Mouse (Mus musculus) megakaryocyte progenitor cell, adult 5-6 weeks (primary cell): ENCODE measurements around the gene Exd2. TPM values are rescaled to one million over a fixed set of nuclear protein-coding genes. Genes with fewer than 3 reads are reported as not detected.
A peak's percentile ranks its signal among the peaks of the same experiment; 100 is the strongest.
"Not testable (repeated sequence)": the region's sequence is repeated elsewhere in the genome, so short reads cannot be mapped to it uniquely, and the experiment has no call there.

ENCODE experiments used
- ATAC-seq: replicated peaks from 2 replicates; pipeline ENCODE4 v1.8.0; 2016; ENCODE audit warnings: mild to moderate bottlenecking, moderate TSS enrichment, inconsistent platforms; ENCODE audit not compliant: poor library complexity
- total RNA-seq, 2 experiments: library from RNA; stranded (forward) in 1 of 2; stranded (reverse) in 1 of 2; fragments of 157-497, 149-512 nt in 1 of 2; fragments of 200-1000 nt in 1 of 2; gene quantifications; 2 replicates each; pipeline versions ENCODE4 v1.2.3 to v1.2.4; 2015 to 2017

The Exd2 gene
- total RNA-seq (2015) (11.3 and 13.8 TPM in 2 replicates), total RNA-seq (2017) (9.3 and 18.8 TPM in 2 replicates)

DNA sequence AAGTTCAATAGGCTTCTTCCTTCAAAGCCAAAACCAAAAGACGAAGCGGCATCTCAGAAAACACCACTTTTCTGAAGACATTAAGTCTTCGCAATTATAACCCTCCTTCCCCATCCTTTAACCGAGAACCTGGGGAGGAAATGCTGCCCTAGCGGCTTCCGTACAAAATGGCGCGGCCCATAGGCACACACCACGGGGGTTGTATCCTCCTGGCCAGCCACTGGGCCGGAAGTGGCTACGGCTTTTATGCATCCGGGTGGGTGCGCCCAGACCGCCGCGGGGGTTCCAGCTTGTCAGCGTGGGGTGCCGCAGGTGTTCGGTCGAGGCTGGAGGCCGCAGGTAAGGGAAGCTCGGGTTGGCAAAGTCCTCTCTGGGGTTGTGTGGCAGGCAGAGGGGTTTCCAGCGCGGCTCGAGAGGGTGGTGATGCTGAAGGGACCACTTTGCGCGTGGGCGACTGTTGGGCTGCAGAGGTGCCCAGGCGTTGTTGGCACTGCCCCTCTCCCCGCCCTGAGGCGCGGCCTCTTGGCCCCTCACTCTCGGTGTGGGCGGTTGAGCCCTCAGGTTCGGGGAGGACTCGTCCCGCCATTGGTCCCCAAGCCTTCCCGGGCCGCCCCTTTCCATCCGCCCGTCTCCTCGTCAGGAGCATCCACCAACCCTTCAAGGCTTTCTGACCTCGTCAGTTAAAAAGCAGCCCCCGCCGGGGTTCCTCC is at the start of gene Exd2:
Exd2 (plus strand) TSS at position 154 of the 710 bp plus-strand sequence.
- ATAC-seq: peak; percentile 95

DNA sequence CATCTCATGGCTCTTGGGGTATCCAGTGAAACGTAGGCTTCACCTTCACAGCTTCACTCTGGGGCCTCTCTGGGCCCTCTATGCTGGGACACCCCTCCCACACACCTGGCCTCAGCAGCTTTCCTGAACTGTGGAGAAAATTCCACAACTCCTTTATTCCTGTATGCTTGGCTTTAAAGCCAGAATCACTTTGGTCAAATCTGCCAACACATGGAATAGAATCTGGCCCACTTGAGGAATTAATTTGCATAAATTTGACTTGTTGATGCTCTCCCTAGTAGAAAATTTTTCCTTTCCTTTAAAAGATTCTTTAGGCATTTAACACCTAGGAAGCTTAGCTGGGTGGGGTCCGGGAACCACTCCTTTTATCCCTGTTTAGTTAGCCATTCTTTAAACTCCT is 47.8 kb upstream of the Exd2 start:
- no peak for ATAC-seq

DNA sequence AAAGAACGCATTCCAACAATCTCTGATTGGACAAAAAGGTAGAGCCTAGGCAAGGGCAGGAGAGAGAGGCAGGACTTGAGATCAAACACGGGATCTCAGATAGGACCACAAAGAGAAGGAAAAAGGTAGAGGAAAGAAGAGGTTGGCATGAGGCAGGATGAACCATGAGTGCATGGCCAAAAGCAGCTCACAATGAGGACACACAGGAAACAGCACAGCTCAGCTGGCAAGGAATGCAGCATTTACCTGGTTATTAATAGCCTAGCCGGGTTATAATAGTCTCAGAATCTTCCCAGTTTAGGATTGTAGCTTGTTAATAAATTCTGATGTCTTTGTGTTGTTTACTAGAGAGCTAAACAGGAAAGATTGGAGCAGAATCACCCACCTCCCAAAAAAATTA is 35.2 kb upstream of the Exd2 start:
- no peak for ATAC-seq

DNA sequence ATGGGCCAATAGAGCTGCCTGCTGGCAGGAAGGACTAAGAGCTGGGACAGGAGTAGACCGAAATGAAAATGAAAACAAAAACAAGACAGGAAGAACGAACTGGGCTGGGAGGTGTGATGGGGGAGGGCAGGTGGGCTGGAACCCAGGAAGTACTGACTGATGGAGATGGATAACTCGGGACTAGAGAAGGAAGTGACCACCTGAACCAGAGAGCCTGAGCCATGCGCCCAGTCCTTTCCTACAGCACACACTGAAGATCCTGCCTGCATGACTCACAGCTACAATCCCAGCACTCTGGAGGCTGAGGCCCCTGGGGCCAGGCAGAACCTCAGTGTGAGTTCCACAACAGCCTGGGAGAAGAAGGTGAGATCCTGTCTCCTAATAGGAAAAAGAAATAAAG is 29.6 kb upstream of the Exd2 start:
- no peak for ATAC-seq

DNA sequence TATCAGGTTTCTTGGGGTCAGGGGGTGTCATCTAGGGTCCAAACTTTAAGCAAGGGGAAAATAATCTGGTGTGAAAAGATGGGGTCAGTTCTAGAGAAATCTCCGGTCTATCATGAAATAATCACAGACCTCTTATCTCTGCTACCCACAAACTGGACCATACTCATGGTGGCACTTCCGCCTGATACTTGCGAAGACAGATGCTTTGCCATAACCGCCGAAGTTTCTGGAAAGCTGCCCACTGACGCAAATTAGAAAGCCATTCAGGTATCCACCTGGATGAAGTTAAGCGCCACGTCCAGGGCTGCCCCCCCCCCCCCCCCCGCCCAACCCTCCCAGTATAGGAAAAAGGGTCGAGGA is 28.3 kb upstream of the Exd2 start:
- no peak; the same call in 1 of the 2 replicates for ATAC-seq

DNA sequence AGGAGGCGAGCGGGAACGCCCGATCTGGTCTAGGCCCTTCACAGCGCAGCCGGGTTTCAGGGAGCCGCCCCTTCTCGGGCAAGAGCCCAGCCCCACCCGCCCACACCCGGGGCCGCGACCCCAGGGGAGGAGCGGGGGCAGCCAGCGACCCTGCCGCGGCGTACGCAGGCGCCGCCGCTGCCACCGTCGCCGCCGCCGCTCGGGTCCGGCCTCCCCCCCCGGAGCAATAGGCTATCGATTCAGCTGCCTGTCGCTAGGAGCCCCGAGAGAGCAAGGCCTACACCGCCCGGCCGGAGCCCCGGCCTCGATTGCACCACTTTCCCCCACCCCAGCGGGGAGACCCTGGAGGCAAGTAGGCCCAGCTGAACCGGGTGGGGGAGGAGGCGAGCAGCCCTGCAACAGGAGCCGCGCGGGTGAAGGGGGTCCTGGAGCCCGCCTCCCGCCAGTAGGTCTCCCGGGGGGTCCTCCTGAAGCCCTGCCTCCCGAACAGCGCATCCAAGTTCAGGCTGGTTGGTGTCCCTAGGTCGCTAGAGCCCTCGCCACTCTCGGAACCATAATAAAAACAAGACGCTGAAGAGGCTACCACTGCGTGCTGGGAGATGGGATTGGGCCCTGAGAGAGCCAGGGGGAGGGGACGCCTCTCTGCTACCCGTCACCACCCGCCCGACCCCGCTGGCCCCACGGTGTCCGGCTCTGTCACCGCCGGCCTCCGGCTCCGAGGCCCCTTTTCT is 27.8 kb upstream of the Exd2 start:
- ATAC-seq: peak; percentile 79

DNA sequence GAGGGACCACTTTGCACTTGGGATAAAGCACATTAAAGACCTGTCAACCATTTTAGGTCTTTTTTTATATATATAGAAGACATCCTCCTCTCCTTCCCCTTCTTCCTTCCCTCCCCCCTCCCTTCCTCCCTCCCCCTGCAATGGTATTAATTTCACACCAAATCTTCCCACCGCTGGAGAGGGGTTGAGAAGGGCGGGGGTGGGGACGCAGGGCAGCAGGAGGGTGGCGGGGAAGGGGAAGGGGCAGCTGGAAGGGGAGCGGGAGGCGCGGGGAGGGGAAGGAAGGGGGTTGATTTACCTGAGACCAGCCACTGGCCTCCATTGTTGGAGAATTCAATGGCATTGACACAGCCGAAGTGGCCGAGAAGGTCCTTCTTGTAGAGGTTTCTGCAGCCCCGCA is 27.0 kb upstream of the Exd2 start:
- no peak for ATAC-seq

DNA sequence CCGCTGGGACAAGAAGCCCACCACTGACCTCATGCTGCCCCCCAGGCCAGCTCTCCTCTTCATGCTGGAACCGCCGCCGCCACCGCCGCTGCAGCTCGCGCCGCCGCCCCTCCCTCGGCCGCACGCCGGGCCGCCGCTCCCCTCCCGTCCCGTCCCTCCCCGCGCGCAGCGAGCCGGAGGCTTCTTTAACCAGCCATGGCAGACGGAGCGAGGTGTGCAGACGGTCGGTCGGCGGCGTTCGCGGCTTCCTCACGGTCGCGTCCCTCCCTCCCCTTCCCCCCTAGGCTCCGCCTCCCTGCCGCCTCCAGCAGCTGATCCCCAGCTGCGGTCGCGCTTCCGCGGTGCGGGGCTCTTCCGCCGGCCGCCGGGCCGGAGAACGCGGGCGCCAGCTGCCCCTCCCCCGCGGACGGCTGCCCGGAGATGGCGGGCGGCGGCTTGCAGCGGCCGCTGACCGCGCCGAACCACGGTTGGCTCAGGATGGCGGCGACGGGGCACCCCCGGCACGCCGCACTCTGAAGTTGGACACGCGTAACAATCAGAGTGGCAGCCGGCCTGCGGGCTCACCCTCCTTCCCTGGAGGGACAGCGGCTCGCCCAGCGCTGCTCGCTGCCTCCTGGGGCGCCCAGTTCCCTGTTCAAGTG is 26.4 kb upstream of the Exd2 start, which contains the start of gene Dcaf5:
Dcaf5 (minus strand) TSS at position 266 of the 641 bp plus-strand sequence.
- ATAC-seq: peak; percentile 71

DNA sequence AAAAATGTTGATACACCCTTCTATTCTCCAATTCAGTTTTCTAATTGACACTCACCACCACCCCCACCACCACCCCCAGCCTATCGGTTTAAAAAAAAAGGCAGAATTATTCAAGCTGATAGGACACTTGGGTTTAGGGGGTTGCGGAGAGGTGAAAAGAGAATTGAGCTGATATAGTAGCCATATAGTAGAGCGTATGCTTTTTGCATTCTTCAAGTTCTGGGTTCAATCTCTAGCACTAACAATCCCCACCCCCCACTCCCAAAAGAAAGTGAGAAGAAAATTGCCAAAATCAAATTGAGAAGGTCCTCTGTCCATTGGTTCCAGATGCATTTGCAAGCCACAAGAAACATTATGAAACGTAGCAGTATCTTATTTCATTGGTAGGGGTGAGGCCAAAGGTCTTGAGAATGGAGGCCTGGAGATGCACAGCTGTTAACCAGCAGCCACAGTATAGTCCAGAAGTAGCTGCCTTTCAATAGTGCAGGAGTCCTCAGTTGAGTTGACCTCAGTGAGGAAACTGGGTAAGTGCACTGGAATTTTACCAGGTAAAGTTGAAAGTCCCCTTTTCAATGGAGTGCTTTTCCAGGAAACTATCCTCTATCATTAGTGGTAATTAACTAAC is 25.7 kb upstream of the Exd2 start:
- ATAC-seq: no peak

DNA sequence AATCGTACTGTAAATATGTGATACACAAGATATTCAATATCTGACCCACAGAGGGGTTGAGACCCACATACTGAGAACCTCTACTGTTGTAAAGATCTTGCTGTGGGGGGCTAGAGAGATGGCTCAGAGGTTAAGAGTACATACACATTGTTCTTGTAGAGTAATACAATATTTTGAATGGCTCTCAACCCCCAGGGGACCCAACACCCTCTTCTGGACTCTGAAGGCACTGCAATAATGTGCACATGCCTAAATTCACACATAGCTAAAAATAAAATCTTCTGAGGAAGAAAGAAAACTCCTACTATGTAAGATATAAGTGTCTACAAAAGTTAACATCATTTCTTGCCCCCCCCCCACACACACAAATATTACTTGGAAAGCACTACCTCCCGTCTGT is 21.9 kb upstream of the Exd2 start:
- peak; percentile 45 for ATAC-seq

DNA sequence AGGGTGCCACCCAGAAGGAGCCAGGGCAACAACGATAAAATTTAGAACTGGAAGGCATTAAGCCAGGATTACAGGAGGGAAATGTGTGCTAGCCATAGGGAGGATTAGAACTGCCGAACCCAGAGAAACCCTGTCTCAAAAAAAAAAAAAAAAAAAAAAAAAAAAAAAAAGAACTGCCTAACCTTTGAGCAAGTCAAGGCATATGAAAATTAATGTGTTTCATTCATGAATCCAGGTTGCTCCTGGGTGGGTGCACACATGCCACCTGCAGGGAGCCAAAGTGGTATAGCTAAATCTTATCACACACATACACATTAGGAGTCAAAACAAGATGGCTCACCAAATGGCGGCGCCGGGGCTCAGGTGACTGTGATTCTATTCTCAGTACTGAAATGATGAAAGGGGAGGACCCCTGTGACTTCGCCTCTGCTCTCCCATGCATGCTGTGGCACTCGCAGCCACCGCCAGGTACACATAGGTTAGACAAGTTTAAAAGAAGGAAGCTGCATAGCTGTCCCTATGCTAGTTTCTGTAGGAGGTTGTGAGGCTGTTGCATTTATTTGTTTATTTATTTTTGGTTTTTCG is 18.3 kb upstream of the Exd2 start:
- ATAC-seq: no peak

DNA sequence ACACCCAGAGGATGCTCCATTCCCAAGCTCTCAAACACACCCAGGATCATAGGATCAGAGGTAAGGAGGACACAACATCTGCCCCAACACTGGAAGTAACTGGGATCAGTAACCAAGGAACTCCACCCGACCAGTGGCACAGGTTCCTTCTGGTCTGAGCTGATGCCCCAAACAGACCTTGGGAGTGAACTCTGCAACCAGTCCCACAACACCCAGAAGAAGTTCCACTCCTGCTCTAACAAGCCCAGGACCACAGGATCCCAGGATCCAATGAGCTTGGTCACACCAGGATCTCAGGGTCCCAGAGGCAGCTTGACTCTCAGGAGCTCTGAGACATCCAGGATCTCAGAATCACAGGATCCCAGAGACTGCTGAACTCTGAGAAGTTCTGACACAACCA is 9.4 kb upstream of the Exd2 start:
- no peak for ATAC-seq

DNA sequence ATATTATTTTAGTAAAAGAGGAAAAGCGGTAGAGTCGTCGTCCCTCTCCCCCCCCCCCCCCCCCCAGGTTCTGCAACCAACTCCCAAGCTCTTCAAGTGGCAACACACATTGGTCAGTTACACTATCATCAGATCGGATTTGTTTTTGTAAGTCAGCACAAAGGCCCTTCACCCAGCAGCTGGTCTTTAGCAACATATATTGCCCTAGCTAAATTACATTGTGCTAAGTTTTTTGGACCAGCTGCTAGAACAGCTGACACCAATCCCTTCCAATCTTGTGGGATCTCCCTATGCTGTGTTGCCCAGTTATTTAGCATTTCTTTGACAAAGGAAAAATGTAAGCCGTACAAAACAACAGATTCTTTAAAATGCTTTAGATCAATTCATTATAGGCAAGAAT is 4.9 kb upstream of the Exd2 start:
- no peak for ATAC-seq

DNA sequence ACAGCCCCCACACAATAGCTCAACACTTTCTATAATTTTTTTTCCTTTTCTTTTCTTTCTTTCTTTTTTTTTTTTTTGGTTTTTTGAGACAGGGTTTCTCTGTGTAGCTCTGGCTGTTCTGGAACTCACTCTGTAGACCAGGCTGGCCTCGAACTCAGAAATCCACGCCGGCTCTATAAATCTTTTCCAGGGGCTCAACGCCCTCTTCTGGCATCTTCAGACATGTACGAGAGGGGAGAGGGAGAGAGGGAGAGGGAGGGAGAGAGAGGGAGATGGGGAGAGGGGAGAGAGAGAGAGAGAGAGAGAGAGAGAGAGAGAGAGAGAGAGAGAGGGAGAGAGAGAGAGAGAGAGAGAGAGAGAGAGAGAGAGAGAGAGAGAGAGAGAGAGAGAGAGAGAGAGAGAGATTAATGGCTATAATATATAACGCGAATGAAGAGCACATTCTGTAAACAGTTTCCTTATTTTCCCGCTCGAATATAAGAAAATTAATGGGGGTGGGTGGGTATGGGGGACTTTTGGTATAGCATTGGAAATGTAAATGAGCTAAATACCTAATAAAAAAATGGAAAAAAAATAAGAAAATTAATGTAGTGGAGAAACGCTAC is 501 bp upstream of the Exd2 start:
- not testable (repeated sequence) for ATAC-seq

DNA sequence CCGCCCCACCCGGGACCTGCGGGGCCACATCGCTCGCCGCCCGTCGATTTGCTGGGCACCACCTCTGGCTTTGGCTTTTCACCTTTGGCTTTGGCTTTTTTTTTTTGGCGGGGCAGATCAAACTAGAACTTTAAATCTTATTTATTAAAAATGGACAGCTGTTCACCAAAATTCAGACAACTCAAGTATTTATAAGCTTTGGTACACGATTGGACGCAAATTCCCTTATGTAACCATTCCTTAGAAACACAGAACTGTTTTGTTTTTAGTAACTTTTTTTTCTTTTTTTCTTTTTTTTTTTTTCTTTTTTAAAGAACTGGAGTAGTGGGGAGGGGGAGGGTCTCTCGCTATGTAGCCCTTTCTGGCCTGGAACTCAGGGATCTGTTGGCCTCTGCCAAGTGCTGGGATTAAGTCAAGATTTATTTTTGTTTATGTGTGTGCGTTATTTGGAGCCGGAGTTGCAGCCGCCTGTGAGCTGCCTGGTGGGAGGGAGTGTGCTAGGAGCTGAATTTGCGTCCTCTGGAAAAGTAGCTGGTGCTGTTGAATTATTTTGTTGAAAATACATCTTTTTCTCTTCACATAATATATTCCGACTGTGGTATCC is 873 bp downstream of the Exd2 start:
- ATAC-seq: no peak

DNA sequence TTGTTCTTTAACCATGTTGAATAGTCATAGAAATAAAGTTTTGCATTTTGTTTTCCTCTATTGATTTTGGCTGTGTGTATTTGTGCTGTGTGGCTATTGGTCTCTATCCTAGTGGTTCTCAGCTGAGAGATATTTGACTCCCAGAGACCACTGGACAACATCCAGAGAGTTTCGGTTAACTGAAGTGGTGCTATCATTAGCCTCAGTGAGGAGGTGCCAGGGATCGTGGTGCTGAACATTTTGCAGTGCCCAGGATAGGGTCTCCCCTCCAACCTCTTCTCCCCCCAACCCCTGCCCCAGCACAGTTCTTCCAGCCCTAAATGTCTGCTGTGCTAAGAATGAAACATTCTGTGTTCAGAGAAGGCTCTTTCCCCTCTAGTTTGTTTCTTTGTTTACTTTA is 7.3 kb downstream of the Exd2 start:
- no peak for ATAC-seq

DNA sequence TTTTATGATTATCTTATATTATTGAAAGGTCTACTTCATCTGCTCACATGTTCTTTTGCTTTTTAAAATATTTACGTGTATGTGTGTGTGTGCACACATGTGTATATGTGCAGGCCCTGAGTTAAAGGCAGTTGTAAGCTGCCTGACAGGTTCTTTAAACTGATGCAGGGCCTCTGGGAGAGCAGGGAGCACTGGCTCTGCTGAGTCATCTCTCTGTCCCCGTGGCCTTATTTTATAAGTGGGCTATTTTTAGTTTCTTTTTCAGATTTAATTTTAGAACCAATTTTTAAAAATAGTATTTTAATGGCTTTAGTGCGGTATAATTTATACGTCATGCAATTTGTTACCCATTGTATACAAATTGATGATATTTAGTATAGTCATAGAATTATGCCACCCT is 9.0 kb downstream of the Exd2 start:
- no peak for ATAC-seq

DNA sequence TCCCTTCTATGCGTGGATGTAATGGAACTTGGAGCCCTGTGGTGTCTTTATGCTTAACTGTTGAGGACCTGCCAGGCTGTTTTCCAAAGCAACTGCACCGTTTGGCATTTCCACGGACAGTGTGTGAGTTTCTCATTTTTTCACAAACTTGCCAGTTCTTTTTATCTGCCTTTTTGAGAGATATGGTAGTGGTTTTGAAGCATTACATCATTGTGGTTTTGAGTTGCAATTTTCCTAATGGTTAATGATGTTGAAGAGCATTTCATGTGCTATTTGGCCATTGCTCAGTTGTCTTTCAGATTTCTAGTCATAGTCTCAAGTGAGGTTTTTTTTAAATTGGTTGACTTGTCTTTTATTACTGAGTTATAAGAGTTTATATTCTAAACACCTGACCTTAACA is 10.8 kb downstream of the Exd2 start:
- ATAC-seq: peak; percentile 73

DNA sequence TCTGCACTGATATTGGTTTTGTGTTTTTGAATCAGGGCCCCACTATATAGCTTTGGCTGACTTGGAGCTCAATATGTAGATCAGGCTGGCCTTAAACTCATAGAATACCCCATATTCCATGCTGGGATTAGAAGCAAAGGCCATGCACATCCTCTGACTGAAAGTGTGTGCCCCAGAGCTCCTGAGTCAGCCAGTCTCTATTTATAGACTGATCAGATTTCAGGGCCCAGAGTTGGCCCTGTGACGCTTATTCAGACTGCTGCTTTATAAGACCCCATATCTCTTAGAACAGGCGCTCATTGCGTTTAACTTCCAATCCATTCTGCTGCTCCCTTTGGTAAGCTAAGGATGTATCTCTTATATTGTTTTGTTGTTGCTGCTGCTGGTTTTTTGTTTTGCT is 17.1 kb downstream of the Exd2 start:
- ATAC-seq: no peak

DNA sequence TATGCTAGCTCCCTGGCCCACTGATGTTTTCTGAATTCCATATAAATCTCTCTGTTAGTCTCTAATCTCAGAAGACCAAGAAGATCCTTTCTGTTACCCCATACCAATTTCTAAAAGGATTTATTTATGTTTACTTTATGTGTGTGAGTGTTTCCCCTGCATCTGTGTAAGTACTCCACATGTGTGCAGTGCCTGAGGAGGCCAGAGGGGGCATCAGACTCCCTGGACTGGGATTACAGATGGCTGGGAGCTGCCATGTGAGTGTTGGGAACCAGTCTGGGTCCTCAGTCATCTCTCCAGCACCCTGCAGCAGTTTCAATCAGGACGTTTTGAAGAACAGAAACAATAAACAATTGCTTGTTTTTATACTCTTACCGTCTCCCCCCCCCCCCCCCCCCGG is 20.5 kb downstream of the Exd2 start:
- ATAC-seq: no peak
